Mouse (Mus musculus) megakaryocyte progenitor cell, adult 5-6 weeks (primary cell): ENCODE measurements around the gene Olfr131. TPM values are rescaled to one million over a fixed set of nuclear protein-coding genes. Genes with fewer than 3 reads are reported as not detected.
"Not testable (repeated sequence)": the region's sequence is repeated elsewhere in the genome, so short reads cannot be mapped to it uniquely, and the experiment has no call there.

Source experiments
- ATAC-seq: replicated peaks from 2 replicates; pipeline ENCODE4 v1.8.0; 2016; ENCODE audit warnings: mild to moderate bottlenecking, moderate TSS enrichment, inconsistent platforms; ENCODE audit not compliant: poor library complexity
- total RNA-seq, 2 experiments: library from RNA; stranded (forward) in 1 of 2; stranded (reverse) in 1 of 2; fragments of 157-497, 149-512 nt in 1 of 2; fragments of 200-1000 nt in 1 of 2; gene quantifications; 2 replicates each; pipeline versions ENCODE4 v1.2.3 to v1.2.4; 2015 to 2017

Olfr131 gene
- total RNA-seq (2015), result not detected in 2 replicates
- total RNA-seq (2017), result not detected in 2 replicates

GRCm38 (mm10) chr17:38088593-38088992, at the start of gene Olfr131:
Olfr131 (minus strand) TSS chr17:38088693.
- ATAC-seq, result no peak

- no peak for ATAC-seq
Measured at GRCm38 (mm10) chr17:38134426-38134825, 45.9 kb upstream of the Olfr131 start, which contains the start of gene Olfr132. Olfr132 (minus strand) TSS chr17:38134526.

- ATAC-seq, result not testable (repeated sequence)
Measured at GRCm38 (mm10) chr17:38125371-38125770, 36.9 kb upstream of the Olfr131 start.

- ATAC-seq, result not testable (repeated sequence)
Measured at GRCm38 (mm10) chr17:38124199-38124598, 35.7 kb upstream of the Olfr131 start.

GRCm38 (mm10) chr17:38082364-38082763, 6.1 kb downstream of the Olfr131 start:
- ATAC-seq, result no peak

- no peak for ATAC-seq
Measured at GRCm38 (mm10) chr17:38063621-38064020, 24.9 kb downstream of the Olfr131 start, which contains the start of gene Olfr130. Olfr130 (plus strand) TSS chr17:38063921.

GRCm38 (mm10) chr17:38059979-38060378, 28.5 kb downstream of the Olfr131 start, which contains the start of gene Olfr129:
Olfr129 (minus strand) TSS chr17:38060079.
- no peak for ATAC-seq

Other genes with a start within 250 kb of the Olfr131 start
- gene Olfr126, start 241.2 kb downstream of the Olfr131 start, total RNA-seq (2015), result not detected in 2 replicates
- gene Olfr126, start 241.2 kb downstream of the Olfr131 start, total RNA-seq (2017), result not detected in 2 replicates
- gene Olfr127, start 188.3 kb downstream of the Olfr131 start, total RNA-seq (2015), result not detected in 2 replicates
- gene Olfr127, start 188.3 kb downstream of the Olfr131 start, total RNA-seq (2017), result not detected in 2 replicates
- not detected in 2 replicates for gene Olfr128, start 168.1 kb downstream of the Olfr131 start, total RNA-seq (2015)
- gene Olfr128, start 168.1 kb downstream of the Olfr131 start, total RNA-seq (2017), result not detected in 2 replicates
- gene Olfr761, start 135.6 kb downstream of the Olfr131 start, total RNA-seq (2015), result not detected in 2 replicates
- gene Olfr761, start 135.6 kb downstream of the Olfr131 start, total RNA-seq (2017), result not detected in 2 replicates
- gene Olfr129, start 28.6 kb downstream of the Olfr131 start, total RNA-seq (2015), result not detected in 2 replicates
- gene Olfr129, start 28.6 kb downstream of the Olfr131 start, total RNA-seq (2017), result not detected in 2 replicates
- not detected in 2 replicates for gene Olfr130, start 24.8 kb downstream of the Olfr131 start, total RNA-seq (2015)
- not detected in 2 replicates for gene Olfr130, start 24.8 kb downstream of the Olfr131 start, total RNA-seq (2017)
- gene Olfr132, start 45.8 kb upstream of the Olfr131 start, total RNA-seq (2015), result not detected in 2 replicates
- gene Olfr132, start 45.8 kb upstream of the Olfr131 start, total RNA-seq (2017), result not detected in 2 replicates
- not detected in 2 replicates for gene Olfr133, start 56.6 kb upstream of the Olfr131 start, total RNA-seq (2015)
- gene Olfr133, start 56.6 kb upstream of the Olfr131 start, total RNA-seq (2017), result not detected in 2 replicates
- gene Olfr134, start 82.7 kb upstream of the Olfr131 start, total RNA-seq (2015), result not detected in 2 replicates
- not detected in 2 replicates for gene Olfr134, start 82.7 kb upstream of the Olfr131 start, total RNA-seq (2017)
- gene Olfr135, start 115.6 kb upstream of the Olfr131 start, total RNA-seq (2015), result not detected in 2 replicates
- gene Olfr135, start 115.6 kb upstream of the Olfr131 start, total RNA-seq (2017), result not detected in 2 replicates
- gene Olfr138, start 172.3 kb upstream of the Olfr131 start, total RNA-seq (2015), result not detected in 2 replicates
- gene Olfr138, start 172.3 kb upstream of the Olfr131 start, total RNA-seq (2017), result not detected in 2 replicates
- not detected in 2 replicates for gene Olfr137, start 218.9 kb upstream of the Olfr131 start, total RNA-seq (2015)
- not detected in 2 replicates for gene Olfr137, start 218.9 kb upstream of the Olfr131 start, total RNA-seq (2017)
- not detected in 2 replicates for gene Olfr136, start 241.1 kb upstream of the Olfr131 start, total RNA-seq (2015)
- not detected in 2 replicates for gene Olfr136, start 241.1 kb upstream of the Olfr131 start, total RNA-seq (2017)